Mouse (Mus musculus) heart, adult 2 months (tissue): ENCODE measurements around the gene Ttc23. TPM values are rescaled to one million over a fixed set of nuclear protein-coding genes. Genes with fewer than 3 reads are reported as not detected.

Experiments used
- DNase-seq, 2 experiments: peaks; one replicate each; pipeline ENCODE4 v3.0.0; 2021
- H3K27ac ChIP-seq: fragments of 200-600 bp; 2 replicates; pipeline ENCODE4 v1.8.1; 2022
- H3K27me3 ChIP-seq: fragments of 200-500 bp; 2 replicates; pipeline ENCODE4 v1.6.1; 2012; ENCODE audit warnings: mild to moderate bottlenecking, low read length, inconsistent platforms, mixed read lengths; ENCODE audit not compliant: control insufficient read depth, insufficient read depth
- H3K36me3 ChIP-seq: fragments of 200-500 bp; 2 replicates; pipeline ENCODE4 v1.6.1; 2012; ENCODE audit warnings: low read length, inconsistent platforms; ENCODE audit not compliant: control insufficient read depth, insufficient read depth
- H3K4me1 ChIP-seq: fragments of 200-500 bp; 2 replicates; pipeline ENCODE4 v1.6.1; 2011; ENCODE audit warnings: low read length; ENCODE audit not compliant: control insufficient read depth, insufficient read depth
- H3K4me3 ChIP-seq: fragments of 200-600 bp; 2 replicates; pipeline ENCODE4 v1.8.1; 2022
- H3K79me2 ChIP-seq: fragments of 200-500 bp; replicated peaks from 2 replicates; pipeline ENCODE4 v1.6.1; 2012; ENCODE audit warnings: mild to moderate bottlenecking, inconsistent platforms, low read length, moderate library complexity, mixed read lengths; ENCODE audit not compliant: control insufficient read depth, insufficient read depth
- H3K9ac ChIP-seq: fragments of 200-500 bp; 2 replicates; pipeline ENCODE4 v1.6.1; 2012; ENCODE audit warnings: low read depth, mild to moderate bottlenecking, control low read depth, inconsistent platforms, low read length, mixed read lengths
- CTCF ChIP-seq: fragments of 200-600 bp; IDR thresholded peaks from 2 replicates; pipeline ENCODE4 v1.8.1; 2022; ENCODE audit warnings: antibody characterized with exemption, mild to moderate bottlenecking, moderate library complexity
- EP300 ChIP-seq: fragments of 200-500 bp; IDR thresholded peaks from 2 replicates; pipeline ENCODE4 v1.6.1; 2011; ENCODE audit warnings: low read depth, low read length, control low read depth; ENCODE audit not compliant: insufficient read depth
- POLR2A ChIP-seq: fragments of 200-500 bp; IDR thresholded peaks from 2 replicates; pipeline ENCODE4 v1.6.1; 2011; ENCODE audit warnings: mild to moderate bottlenecking, low read depth, low read length, control low read depth; ENCODE audit not compliant: insufficient read depth
- WGBS: fragments of 180-500 bp; shearing (Covaris S2); methylation state at CpG from one replicate; pipeline ENCODE4 v1.1.7; 2018; 5-methylcytosine and 5-hydroxymethylcytosine counted together
- intact Hi-C: fragments of 180-260 bp; cut with DNase I; formaldehyde crosslinking; loops from one replicate; pipeline ENCODE4 v1.15.1; 2025
- long read RNA-seq: library from polyadenylated mRNA; stranded (forward); transcript quantifications from one replicate; pipeline ENCODE4 v2.0.0, GENCODE M21; 2021
- polyA plus RNA-seq: library from polyadenylated mRNA; depleted of rRNA; stranded (reverse); fragments of >200 nt; gene quantifications from 2 replicates; pipeline ENCODE4 v1.2.3, GENCODE M21; 2012; rRNA removed
- total RNA-seq, 2 experiments: library from RNA; stranded (reverse); gene quantifications; 2 replicates each; pipeline ENCODE4 v1.2.3; 2021

The Ttc23 gene
- total RNA-seq (10 to 100 TPM; 18.6 to 20.7 TPM), polyA plus RNA-seq (3.6 and 8.7 TPM in 2 replicates)
- long read RNA-seq, partial matches to known transcripts, result 1 of 12 reads
- long read RNA-seq, other reads (novel, unspliced or antisense), result 5 of 12 reads

GRCm38 (mm10) chr7:67647277-67647676 lies at the start of gene Ttc23:
Gene Ttc23, plus strand, starts transcription at chr7:67647410.
- TF ChIP-seq POLR2A (0 out of 2 replicates have a peak, but pooled peaks have one; percentile 23), CTCF (no peak)
- intact Hi-C loops, result no loop called here
- WGBS, result 6% methylated on average over 5 of the region's 5 CpGs
- no peaks in the 10 kb centered on the region for H3K36me3 ChIP-seq
- peak within 1 kb of the TSS; percentile 73 for H3K4me3 ChIP-seq
- H3K9ac ChIP-seq, result peak within 1 kb of the TSS; percentile 71
- DNase-seq, result no peak
- H3K27me3 ChIP-seq, result no peaks in the 10 kb centered on the region
- H3K79me2 ChIP-seq, result peaks cover 2% of the 10 kb centered on the region; the same call in 1 of the 2 replicates
- H3K27ac ChIP-seq, result peak within 1 kb of the TSS; percentile 77
- peaks cover 2% of the 10 kb centered on the region for H3K4me1 ChIP-seq

- no peak for TF ChIP-seq EP300
- no peak for TF ChIP-seq POLR2A
- no peak for TF ChIP-seq CTCF
- intact Hi-C loops, result no loop called here
- WGBS, result 43% methylated on average over 3 of the region's 3 CpGs
- Histone ChIP-seq H3K27me3 (no peaks in the 10 kb centered on the region), H3K79me2 (peaks cover 2% of the 10 kb centered on the region; the same call in 1 of the 2 replicates), H3K27ac (peak overlapping the region; percentile 42), H3K9ac (no peak overlapping the region), H3K36me3 (peaks cover 2% of the 10 kb centered on the region), H3K4me3 (no peak overlapping the region), H3K4me1 (peaks cover 6% of the 10 kb centered on the region)
- DNase-seq, result peak in 1 of 2 experiments; percentile 38
Measured at GRCm38 (mm10) chr7:67598050-67598449, 49.2 kb upstream of the Ttc23 start.

DNA sequence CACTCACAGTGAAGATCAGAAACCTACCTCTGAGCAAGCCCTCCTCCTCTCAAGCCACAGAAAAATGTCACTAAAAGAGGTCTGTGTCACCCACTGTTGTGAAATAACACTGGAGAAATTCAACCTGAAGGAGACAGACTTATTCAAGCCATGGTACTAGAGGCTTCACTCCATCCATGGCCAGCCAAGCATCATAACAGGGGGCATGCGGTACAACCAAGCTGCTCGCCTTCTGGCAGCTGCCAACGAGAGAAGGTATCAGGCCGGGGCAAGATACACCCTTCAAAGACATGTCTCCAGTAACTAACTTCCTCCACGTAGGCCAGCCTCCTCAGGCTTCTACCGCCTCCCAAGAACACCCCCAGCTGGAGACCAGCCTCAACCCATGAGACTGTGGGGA lies 42.1 kb upstream of the Ttc23 start:
- WGBS, result 89% methylated on average over 6 of the region's 6 CpGs
- Histone ChIP-seq H3K4me3 (no peak overlapping the region), H3K36me3 (no peaks in the 10 kb centered on the region), H3K27ac (no peak overlapping the region), H3K79me2 (no peaks in the 10 kb centered on the region; the same call in 1 of the 2 replicates), H3K9ac (no peak overlapping the region), H3K27me3 (no peaks in the 10 kb centered on the region), H3K4me1 (no peaks in the 10 kb centered on the region)
- intact Hi-C loops, result no loop called here
- TF ChIP-seq CTCF (no peak), EP300 (no peak), POLR2A (no peak)
- no peak for DNase-seq

GRCm38 (mm10) chr7:67606250-67606649 lies 41.0 kb upstream of the Ttc23 start:
- H3K27ac ChIP-seq, result no peak overlapping the region
- intact Hi-C loops, result no loop called here
- DNase-seq, result no peak
- no peaks in the 10 kb centered on the region for H3K4me1 ChIP-seq
- WGBS, result 93% methylated on average over 1 of the region's 1 CpGs
- TF ChIP-seq POLR2A, result no peak
- TF ChIP-seq CTCF, result no peak
- no peak for TF ChIP-seq EP300
- H3K9ac ChIP-seq, result no peak overlapping the region
- no peaks in the 10 kb centered on the region for H3K36me3 ChIP-seq
- H3K79me2 ChIP-seq, result no peaks in the 10 kb centered on the region; the same call in 1 of the 2 replicates
- H3K27me3 ChIP-seq, result no peaks in the 10 kb centered on the region
- H3K4me3 ChIP-seq, result no peak overlapping the region

DNA sequence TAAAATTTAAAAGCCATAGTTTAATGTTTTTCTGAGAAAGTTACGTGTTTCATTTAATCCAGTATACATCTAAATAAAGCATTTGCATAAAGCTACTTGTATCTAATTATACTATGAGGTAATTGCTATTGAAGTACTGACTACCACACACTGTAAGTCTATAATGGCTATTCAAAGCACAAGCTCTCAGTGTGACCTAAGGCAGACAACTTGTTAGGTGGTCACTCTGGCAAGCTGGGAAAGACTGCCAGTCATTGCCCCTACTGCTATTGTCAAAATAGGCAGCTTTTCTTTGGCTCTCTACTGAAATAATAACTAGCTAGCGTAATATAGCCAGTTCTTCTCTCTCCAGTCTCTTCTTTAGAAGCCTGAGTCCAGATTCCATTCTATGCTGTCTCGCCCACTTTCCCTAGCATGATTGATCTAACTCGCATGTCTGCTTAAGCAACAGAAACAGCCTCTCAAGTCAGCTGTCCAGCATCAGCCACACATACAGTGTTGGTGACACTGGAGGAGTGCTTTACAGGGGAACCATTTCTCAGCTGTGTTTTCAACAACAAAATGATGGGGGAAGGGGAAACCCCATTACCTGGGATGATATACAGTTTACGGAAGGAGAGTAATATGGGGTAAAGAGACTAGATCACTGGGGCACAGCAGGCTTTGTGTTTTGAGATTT lies 39.4 kb upstream of the Ttc23 start:
- no peak for TF ChIP-seq EP300
- WGBS, result 90% methylated on average over 5 of the region's 5 CpGs
- Histone ChIP-seq H3K36me3 (no peaks in the 10 kb centered on the region), H3K79me2 (no peaks in the 10 kb centered on the region; the same call in 1 of the 2 replicates), H3K27ac (no peak overlapping the region), H3K4me1 (peaks cover under 1% of the 10 kb centered on the region; the same call in 1 of the 2 replicates), H3K27me3 (no peaks in the 10 kb centered on the region), H3K9ac (no peak overlapping the region), H3K4me3 (no peak overlapping the region)
- DNase-seq, result no peak
- intact Hi-C loops, result no loop called here

DNA sequence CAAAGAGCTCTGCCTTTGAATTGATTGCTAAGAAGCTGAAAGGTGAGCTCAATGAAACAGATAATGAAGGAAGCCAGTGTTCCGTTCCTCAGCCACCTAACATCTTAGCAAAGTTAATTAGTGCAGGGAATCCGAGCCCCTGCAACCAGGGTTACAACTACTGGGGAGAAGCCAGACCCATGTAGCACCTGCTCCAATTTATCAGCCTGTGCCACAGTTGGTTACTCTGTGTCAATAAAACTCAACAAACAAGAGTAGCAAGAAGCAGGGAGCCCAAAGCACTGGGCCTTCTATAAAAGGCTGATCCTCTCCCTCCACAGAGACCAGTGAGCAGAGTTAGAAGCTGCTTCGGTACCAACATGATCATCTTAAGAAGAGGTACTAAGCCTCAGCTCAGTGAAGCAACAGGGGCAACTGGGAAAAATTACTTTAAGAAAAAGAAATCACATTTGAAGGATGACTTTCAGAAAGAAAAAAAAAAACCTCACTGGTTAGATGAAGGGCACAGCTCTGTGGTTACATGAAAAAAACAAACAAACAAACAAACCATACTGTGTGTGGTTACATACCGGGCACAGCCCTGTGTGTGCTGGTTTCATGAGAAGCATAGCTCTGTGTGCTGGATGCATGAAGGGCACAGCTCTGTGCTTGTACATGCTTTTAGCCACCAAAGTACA lies 38.7 kb upstream of the Ttc23 start:
- Histone ChIP-seq H3K36me3 (peaks cover 2% of the 10 kb centered on the region; the same call in 1 of the 2 replicates), H3K4me1 (peaks cover 4% of the 10 kb centered on the region), H3K4me3 (no peak overlapping the region), H3K27me3 (no peaks in the 10 kb centered on the region), H3K9ac (no peak overlapping the region), H3K27ac (no peak overlapping the region), H3K79me2 (no peaks in the 10 kb centered on the region; the same call in 1 of the 2 replicates)
- TF ChIP-seq CTCF (no peak), POLR2A (no peak), EP300 (no peak)
- 89% methylated on average over 4 of the region's 4 CpGs for WGBS
- DNase-seq, result no peak
- intact Hi-C loops, result no loop called here
